Mouse (Mus musculus) adrenal gland, adult 8-10 months (tissue): Measurements from ENCODE around the gene Eci3. TPM values are rescaled to one million over a fixed set of nuclear protein-coding genes. Genes with fewer than 3 reads are reported as not detected.

Experiments
- DNase-seq: peaks from one replicate; pipeline ENCODE4 v3.0.0; 2022
- total RNA-seq, 4 experiments: library from RNA; stranded (reverse); gene quantifications; 2 replicates each; pipeline ENCODE4 v1.2.4; 2022

The Eci3 gene
- total RNA-seq, 4 experiments from 2014 or later, result 1.6 to 4.7 (median 2.5) TPM

- DNase-seq, result no peak
These were observed 28.5 kb downstream of the Eci3 start for GRCm38 (mm10) chr13:34934931-34935644.

GRCm38 (mm10) chr13:34924210-34924609 lies 39.4 kb downstream of the Eci3 start, which contains the start of the genes Fam217a and 4933417A18Rik:
Gene Fam217a (minus strand): TSS chr13:34924310.
Gene 4933417A18Rik (plus strand): TSS chr13:34924409.
- no peak for DNase-seq

- no peak for DNase-seq
These were observed 47.0 kb downstream of the Eci3 start for GRCm38 (mm10) chr13:34916520-34917167.

GRCm38 (mm10) chr13:34914614-34915013 lies 49.0 kb downstream of the Eci3 start:
- no peak for DNase-seq

Other genes with a start within 250 kb of the Eci3 start
- gene Fam50b, start 229.0 kb downstream of the Eci3 start, total RNA-seq, result not detected
- gene Prpf4b, start 88.5 kb downstream of the Eci3 start, total RNA-seq, result 100 to 1,000 TPM in 1 of 4 experiments, 10 to 100 TPM in 3; 76.6 to 118 (median 85.6) TPM
- gene Fam217a, start 39.5 kb downstream of the Eci3 start, total RNA-seq, result 1 to 10 TPM; 1.3 to 2.6 (median 1.7) TPM
- gene 4933417A18Rik, start 39.4 kb downstream of the Eci3 start, total RNA-seq, result not detected
- 100 to 1,000 TPM; 103 to 129 (median 113) TPM for gene Eci2, start 63.3 kb upstream of the Eci3 start, total RNA-seq